Mouse (Mus musculus) midbrain, embryonic 16.5 days (tissue): Measurements from ENCODE around the gene Ugcg. TPM values are rescaled to one million over a fixed set of nuclear protein-coding genes. Genes with fewer than 3 reads are reported as not detected.

Source experiments
- ATAC-seq: fragments of 200-750 bp; cut with Nextera tagmentation; 2 replicates; pipeline ENCODE4 v1.8.0; 2017; ENCODE audit warnings: moderate TSS enrichment
- H3K27ac ChIP-seq: fragments of 300-500 bp; sonication (generic); 2 replicates; pipeline ENCODE4 v1.5.1; 2014; ENCODE audit warnings: mild to moderate bottlenecking, low read length, mixed read lengths
- H3K27me3 ChIP-seq: fragments of 300-500 bp; sonication (generic); 2 replicates; pipeline ENCODE4 v1.6.1; 2014; ENCODE audit warnings: low read depth, low read length, mixed read lengths; ENCODE audit not compliant: control insufficient read depth, insufficient read depth
- H3K36me3 ChIP-seq: fragments of 300-500 bp; sonication (generic); 2 replicates; pipeline ENCODE4 v1.6.1; 2014; ENCODE audit warnings: mild to moderate bottlenecking, low read length, moderate library complexity, mixed read lengths; ENCODE audit not compliant: control insufficient read depth, insufficient read depth
- H3K4me1 ChIP-seq: fragments of 300-500 bp; sonication (generic); 2 replicates; pipeline ENCODE4 v1.6.1; 2014; ENCODE audit warnings: mild to moderate bottlenecking, low read length, mixed read lengths; ENCODE audit not compliant: control insufficient read depth, insufficient read depth
- H3K4me2 ChIP-seq: fragments of 300-500 bp; sonication (generic); 2 replicates; pipeline ENCODE4 v1.6.1; 2014; ENCODE audit warnings: mild to moderate bottlenecking, low read length, mixed read lengths
- H3K4me3 ChIP-seq: fragments of 300-500 bp; sonication (generic); 2 replicates; pipeline ENCODE4 v1.5.1; 2014; ENCODE audit warnings: low read depth, mild to moderate bottlenecking, low read length, moderate library complexity, mixed read lengths
- H3K9ac ChIP-seq: fragments of 300-500 bp; sonication (generic); 2 replicates; pipeline ENCODE4 v1.6.1; 2014; ENCODE audit warnings: low read depth, low read length, mixed read lengths
- H3K9me3 ChIP-seq: fragments of 300-500 bp; sonication (generic); replicated peaks from 2 replicates; pipeline ENCODE4 v1.6.1; 2014; ENCODE audit warnings: mild to moderate bottlenecking, low read length, mixed read lengths; ENCODE audit not compliant: control insufficient read depth, poor library complexity, severe bottlenecking
- WGBS: fragments of 180-500 bp; shearing (Covaris S2); extraction: QIAGEN DNeasy Blood & Tissue Kit; methylation state at CpG from one replicate; pipeline ENCODE4 v1.1.7; 2014; 5-methylcytosine and 5-hydroxymethylcytosine counted together
- polyA plus RNA-seq: library from polyadenylated mRNA; unstranded; fragments of >200 nt; fragmentation: Nextera tagmentation; extraction: Ambion mirVana; gene quantifications from 2 replicates; pipeline ENCODE4 v1.2.1, GENCODE M21; 2015

Gene Ugcg
- polyA plus RNA-seq, 1 experiment from 2014 or later, result 18.1 TPM

- H3K9ac ChIP-seq, result no peak overlapping the region
- H3K27me3 ChIP-seq, result no peaks in the 10 kb centered on the region
- 95% methylated on average over 2 of the region's 2 CpGs for WGBS
- H3K4me1 ChIP-seq, result no peaks in the 10 kb centered on the region
- no peak overlapping the region for H3K4me3 ChIP-seq
- H3K9me3 ChIP-seq, result no peaks in the 10 kb centered on the region
- no peak overlapping the region for H3K4me2 ChIP-seq
- no peaks in the 10 kb centered on the region for H3K36me3 ChIP-seq
- H3K27ac ChIP-seq, result no peak overlapping the region
- ATAC-seq, result no peak
Observed at GRCm38 (mm10) chr4:59167251-59167847, 21.7 kb upstream of the Ugcg start.

GRCm38 (mm10) chr4:59169981-59170380 lies 19.1 kb upstream of the Ugcg start:
- H3K9me3 ChIP-seq, result no peaks in the 10 kb centered on the region
- H3K36me3 ChIP-seq, result no peaks in the 10 kb centered on the region
- no peak overlapping the region for H3K4me2 ChIP-seq
- H3K27me3 ChIP-seq, result no peaks in the 10 kb centered on the region
- no peak overlapping the region for H3K27ac ChIP-seq
- no peak for ATAC-seq
- 81% methylated on average over 5 of the region's 5 CpGs for WGBS
- no peak overlapping the region for H3K4me3 ChIP-seq
- no peaks in the 10 kb centered on the region for H3K4me1 ChIP-seq
- no peak overlapping the region for H3K9ac ChIP-seq

GRCm38 (mm10) chr4:59172616-59173015 lies 16.4 kb upstream of the Ugcg start:
- Histone ChIP-seq H3K9ac (no peak overlapping the region), H3K36me3 (no peaks in the 10 kb centered on the region), H3K27me3 (no peaks in the 10 kb centered on the region), H3K4me1 (no peaks in the 10 kb centered on the region), H3K4me3 (no peak overlapping the region), H3K4me2 (no peak overlapping the region), H3K27ac (no peak overlapping the region), H3K9me3 (no peaks in the 10 kb centered on the region)
- WGBS, result 12% methylated on average over 2 of the region's 2 CpGs
- no peak for ATAC-seq

GRCm38 (mm10) chr4:59173181-59173922 lies 15.7 kb upstream of the Ugcg start:
- Histone ChIP-seq H3K4me3 (no peak overlapping the region), H3K27me3 (no peaks in the 10 kb centered on the region), H3K27ac (no peak overlapping the region), H3K4me1 (no peaks in the 10 kb centered on the region), H3K4me2 (no peak overlapping the region), H3K36me3 (no peaks in the 10 kb centered on the region), H3K9ac (no peak overlapping the region), H3K9me3 (no peaks in the 10 kb centered on the region)
- ATAC-seq, result no peak
- 83% methylated on average over 2 of the region's 2 CpGs for WGBS

- Histone ChIP-seq H3K4me1 (no peaks in the 10 kb centered on the region), H3K4me2 (no peak overlapping the region), H3K36me3 (no peaks in the 10 kb centered on the region), H3K9me3 (no peaks in the 10 kb centered on the region), H3K27ac (no peak overlapping the region), H3K27me3 (no peaks in the 10 kb centered on the region), H3K9ac (no peak overlapping the region), H3K4me3 (no peak overlapping the region)
- WGBS, result 69% methylated on average over 4 of the region's 4 CpGs
- ATAC-seq, result no peak
Observed at GRCm38 (mm10) chr4:59175003-59175402, 14.1 kb upstream of the Ugcg start.

- Histone ChIP-seq H3K4me2 (no peak overlapping the region), H3K4me1 (no peaks in the 10 kb centered on the region), H3K27ac (no peak overlapping the region), H3K4me3 (no peak overlapping the region), H3K36me3 (no peaks in the 10 kb centered on the region), H3K27me3 (no peaks in the 10 kb centered on the region), H3K9ac (no peak overlapping the region), H3K9me3 (no peaks in the 10 kb centered on the region)
- no peak for ATAC-seq
- WGBS, result 65% methylated on average over 6 of the region's 6 CpGs
Observed at GRCm38 (mm10) chr4:59175929-59176328, 13.1 kb upstream of the Ugcg start.

- Histone ChIP-seq H3K4me3 (no peak overlapping the region), H3K36me3 (no peaks in the 10 kb centered on the region), H3K27ac (no peak overlapping the region), H3K9ac (no peak overlapping the region), H3K4me1 (peaks cover 4% of the 10 kb centered on the region; the same call in 1 of the 2 replicates), H3K4me2 (no peak overlapping the region), H3K27me3 (no peaks in the 10 kb centered on the region), H3K9me3 (no peaks in the 10 kb centered on the region)
- ATAC-seq, result no peak
- 97% methylated on average over 2 of the region's 2 CpGs for WGBS
Observed at GRCm38 (mm10) chr4:59177566-59177965, 11.5 kb upstream of the Ugcg start.

- no peak overlapping the region for H3K9ac ChIP-seq
- no peak overlapping the region for H3K27ac ChIP-seq
- no peak overlapping the region for H3K4me2 ChIP-seq
- WGBS, result 45% methylated on average over 5 of the region's 5 CpGs
- H3K27me3 ChIP-seq, result no peaks in the 10 kb centered on the region
- peaks cover 4% of the 10 kb centered on the region; the same call in 1 of the 2 replicates for H3K4me1 ChIP-seq
- H3K9me3 ChIP-seq, result no peaks in the 10 kb centered on the region
- ATAC-seq, result no peak
- H3K36me3 ChIP-seq, result no peaks in the 10 kb centered on the region
- H3K4me3 ChIP-seq, result no peak overlapping the region
Observed at GRCm38 (mm10) chr4:59181320-59182271, 7.5 kb upstream of the Ugcg start.
